Mouse (Mus musculus): ENCODE results near the gene Gm10309. TPM values are rescaled to one million over a fixed set of nuclear protein-coding genes. Genes with fewer than 3 reads are reported as not detected.

Gene Gm10309
- total RNA-seq, 2 experiments from 2014 or later, result not detected

DNA sequence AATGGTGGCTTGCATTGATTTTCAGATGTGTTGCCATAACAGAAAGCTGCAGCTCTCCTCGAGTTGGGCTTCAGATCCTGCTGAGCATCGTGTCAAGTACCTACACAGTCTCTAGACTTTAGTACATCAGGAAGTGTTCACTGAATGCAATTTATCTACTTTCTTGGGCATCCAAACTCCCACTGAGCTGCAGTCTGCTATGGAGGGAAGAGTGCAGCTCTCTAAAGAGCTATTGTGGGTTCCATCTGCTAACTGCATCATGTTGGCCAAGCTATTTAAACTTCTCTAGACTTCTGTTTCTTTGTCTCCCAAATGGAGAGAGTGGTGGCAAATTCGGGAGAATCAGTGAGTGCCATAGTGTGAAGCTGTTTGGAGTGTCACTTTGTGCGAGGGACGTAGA, 11.6 kb upstream of the Gm10309 start:
- DNase-seq (ENCODE audit: low spot score), result no peak
- intact Hi-C loops (cut with DNase I), result no loop called here

DNA sequence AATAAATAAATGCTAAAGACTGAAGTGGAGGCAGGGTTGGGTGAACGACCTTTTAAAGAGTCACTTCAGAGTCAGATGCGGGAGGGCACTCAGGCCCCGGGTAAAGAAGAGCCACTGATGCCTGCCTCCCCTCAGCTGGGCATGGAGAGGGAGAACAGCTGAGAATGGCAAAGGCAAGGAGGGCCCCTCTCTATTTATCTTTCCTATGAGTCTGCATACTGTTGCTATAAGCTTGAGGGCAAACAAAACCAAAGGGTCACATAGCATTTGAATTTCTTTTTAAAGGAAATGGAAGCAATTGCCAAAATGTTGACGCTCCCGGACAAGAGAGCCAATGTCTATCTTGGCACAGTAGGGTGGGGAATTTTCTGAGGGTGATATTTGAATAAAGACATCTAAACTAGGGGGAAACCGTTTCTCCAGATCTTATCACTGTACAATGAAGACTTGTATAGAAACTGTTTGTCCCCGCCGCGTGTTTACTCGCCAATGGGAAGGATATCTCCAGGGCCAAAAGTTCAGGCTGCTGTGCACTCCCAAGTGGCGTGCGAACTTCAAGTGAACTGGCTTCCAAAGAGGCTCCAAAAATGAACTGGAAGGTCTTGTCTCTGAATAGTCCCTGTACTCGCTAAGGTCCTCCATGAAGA, 10.1 kb upstream of the Gm10309 start:
- intact Hi-C loops (cut with DNase I), result no loop called here

DNA sequence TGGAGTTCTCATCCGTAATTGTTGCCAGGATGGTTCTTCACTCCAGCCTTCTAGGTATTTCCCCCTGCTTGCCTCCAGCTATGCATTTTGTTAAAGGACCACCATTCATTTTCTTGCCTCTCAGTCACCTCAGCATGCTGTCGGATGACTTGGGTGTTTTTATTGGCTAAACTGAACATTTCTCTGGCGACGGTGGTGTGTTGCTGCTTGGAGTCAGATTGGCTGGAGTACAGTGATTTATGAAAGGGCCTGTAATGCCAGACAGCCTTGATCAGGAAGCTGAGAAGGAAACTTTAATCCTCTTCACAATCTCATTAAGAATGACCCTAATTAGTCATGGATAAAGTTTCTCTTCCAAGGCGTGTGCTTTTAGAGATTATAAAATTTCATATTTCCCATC, 4.8 kb upstream of the Gm10309 start:
- no peak for DNase-seq (ENCODE audit: low spot score)
- intact Hi-C loops (cut with DNase I), result no loop called here

More for the DNA sequence above, 10.1 kb upstream of the Gm10309 start:
- DNase-seq (ENCODE audit: low spot score), result no peak

DNA sequence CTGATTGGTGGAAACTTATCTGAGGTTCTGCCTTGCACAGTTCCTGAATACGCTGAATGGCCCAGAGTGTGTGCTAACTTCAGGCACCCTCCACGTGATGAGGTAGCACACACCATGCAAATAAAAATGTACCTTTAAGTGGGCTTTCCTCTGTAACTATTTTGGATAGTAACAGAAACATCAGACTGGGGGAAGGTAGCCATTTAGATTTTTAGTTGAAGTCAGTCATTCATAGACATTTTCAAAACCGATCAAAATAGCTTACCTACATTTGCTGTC, 3.1 kb upstream of the Gm10309 start:
- intact Hi-C loops (cut with DNase I), result no loop called here
- DNase-seq (ENCODE audit: low spot score), result no peak

DNA sequence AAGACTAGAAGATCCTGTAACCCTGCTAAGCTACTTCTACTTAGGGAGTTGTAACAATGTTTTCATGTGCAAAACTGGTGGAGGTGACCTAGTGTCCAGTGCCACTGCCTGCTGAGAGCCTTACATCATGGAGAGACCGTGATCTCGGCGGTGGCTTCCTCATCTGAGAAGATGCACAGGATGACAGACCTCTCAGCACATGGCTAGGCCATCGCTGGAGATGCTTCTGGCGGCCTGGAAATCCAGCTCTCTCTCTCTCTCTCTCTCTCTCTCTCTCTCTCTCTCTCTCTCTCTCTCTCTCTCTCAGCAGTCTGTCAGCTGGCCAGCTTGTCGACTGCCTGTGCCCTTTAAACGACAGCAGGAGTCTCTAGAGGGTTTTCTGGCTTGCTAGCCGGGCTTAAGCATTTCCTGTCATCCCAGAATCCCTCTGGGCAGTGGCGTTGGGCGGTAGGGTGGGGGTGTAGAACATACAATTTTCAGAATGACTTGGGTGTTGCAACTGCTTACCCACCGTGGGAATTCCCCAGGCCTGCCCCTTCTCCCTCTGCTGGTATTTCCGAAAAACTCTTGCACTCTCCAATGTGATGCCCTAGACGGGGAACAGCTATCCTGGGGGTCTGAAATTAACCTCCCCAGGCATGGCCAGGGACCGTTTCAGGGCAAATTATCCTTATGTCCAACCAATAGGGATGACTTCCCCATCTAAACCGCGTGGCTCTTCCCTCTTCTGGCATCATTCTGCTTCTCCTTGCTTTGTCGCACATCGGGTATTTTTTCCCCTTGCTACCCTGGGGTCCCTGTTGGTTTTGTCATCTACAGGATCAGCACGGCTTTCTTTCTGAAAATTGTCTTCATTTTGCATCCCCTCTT, 2.5 kb upstream of the Gm10309 start:
- DNase-seq (ENCODE audit: low spot score), result peak; percentile 38
- intact Hi-C loops (cut with DNase I), result no loop called here

DNA sequence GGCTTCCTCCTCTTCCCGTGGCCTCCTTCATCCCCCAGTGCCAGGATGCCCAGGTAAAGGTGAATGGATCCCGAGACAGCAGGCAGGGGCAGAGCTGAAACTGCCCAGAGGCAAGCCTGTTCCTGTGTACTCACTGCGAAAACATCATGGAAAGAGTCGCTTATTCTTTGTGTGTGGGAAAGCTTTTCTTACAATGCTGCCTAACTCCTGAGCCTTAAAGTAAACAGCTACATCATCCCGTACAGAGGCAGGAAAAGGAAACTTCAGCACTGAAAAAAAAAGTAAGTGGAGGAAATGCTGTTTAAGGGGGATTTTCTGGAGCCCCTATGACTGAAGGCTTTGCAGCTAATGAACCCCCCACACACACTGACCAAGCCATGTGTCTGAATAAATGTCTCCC, 1.8 kb upstream of the Gm10309 start:
- intact Hi-C loops (cut with DNase I), result no loop called here
- DNase-seq (ENCODE audit: low spot score), result no peak

DNA sequence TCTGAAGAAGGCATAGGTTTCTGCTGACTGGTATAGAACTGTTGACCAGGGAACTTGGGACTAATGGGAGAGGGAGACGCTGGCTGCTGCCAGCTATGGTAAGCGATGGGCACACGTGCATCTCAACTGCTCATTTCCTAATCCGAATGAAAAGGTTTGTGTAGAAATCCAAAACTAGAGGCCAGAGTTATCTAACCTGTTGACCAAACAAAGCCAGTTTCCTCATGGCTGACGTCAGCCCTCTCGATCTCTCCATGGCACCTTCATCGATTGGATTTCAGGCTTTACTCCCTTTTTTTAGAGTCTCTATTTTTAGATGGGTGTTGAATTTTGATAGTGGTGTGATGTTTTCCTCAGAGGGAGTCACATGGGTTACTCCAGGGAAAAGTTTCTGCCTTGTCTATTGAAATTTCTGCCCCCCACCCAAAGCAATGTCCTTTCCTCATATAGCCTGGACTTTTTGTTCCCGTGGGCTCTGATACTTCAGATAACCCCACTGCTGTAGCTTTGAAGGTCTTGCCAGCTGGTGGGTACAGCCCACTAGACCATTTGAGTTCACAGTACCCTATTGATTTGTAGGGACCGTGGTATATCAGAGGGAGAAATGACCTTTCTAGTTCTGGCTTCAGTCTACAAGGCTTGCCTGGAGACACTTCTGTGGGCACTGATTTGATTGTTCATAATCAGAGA, 1.7 kb downstream of the Gm10309 start:
- no peak for DNase-seq (ENCODE audit: low spot score)
- intact Hi-C loops (cut with DNase I), result no loop called here

DNA sequence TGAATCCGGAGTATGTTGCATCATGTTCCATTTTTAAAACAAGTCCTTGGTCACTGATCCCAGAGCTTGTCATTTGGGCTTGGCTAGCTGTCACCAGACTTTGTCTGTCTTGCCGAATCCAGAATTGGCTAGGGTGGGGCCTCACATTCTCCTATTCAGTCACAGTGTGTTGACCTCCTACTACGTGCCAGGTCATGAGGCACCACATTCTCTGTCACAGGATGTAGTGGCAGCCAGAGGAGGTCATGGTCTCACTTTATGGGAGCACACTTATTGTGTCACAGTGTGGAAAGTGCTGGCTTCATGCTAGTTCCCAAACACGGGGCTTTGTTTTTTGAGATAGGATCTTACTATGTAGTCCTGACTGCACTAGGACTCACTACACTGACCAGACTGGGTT, 3.6 kb downstream of the Gm10309 start:
- intact Hi-C loops (cut with DNase I), result no loop called here
- DNase-seq (ENCODE audit: low spot score), result no peak

DNA sequence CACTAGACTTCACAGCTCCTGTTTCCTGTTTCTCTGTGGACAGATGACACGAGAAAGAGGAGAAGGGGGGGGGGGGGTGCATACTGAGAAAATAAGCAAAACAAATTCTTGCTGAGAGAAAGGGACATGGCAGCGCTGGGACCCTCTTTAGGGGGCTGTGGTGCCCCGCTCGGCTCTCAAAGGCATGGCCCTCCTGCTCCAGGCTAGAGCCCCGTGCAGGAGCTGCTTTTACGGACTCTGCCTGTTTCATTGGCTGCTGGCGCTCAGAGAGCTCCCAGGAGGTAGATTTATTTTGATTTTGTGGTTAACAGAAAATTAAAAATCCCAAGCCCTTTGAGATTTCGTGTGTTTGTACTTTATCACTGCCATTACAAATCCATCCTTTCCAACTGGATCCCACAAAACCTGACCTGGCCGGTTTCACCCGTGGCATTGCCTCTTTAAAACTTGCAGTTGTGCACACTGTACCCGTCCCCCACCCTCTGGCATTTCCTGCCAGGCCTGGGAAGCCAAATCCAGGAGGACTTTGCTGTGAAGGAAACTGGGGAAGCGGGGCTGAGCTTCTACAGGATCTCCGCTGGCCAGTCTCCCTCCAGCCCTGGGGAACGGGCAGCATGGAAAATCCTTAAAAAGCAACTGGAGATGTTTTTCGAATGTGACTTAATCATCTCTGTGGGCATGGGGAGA, 5.5 kb downstream of the Gm10309 start:
- DNase-seq (ENCODE audit: low spot score), result peak; percentile 48
- intact Hi-C loops (cut with DNase I), result loop anchor here (2.0 to 5.0 kb wide), 4 partner anchors 35 to 333 kb away; partner anchors contain the start of gene Epas1

DNA sequence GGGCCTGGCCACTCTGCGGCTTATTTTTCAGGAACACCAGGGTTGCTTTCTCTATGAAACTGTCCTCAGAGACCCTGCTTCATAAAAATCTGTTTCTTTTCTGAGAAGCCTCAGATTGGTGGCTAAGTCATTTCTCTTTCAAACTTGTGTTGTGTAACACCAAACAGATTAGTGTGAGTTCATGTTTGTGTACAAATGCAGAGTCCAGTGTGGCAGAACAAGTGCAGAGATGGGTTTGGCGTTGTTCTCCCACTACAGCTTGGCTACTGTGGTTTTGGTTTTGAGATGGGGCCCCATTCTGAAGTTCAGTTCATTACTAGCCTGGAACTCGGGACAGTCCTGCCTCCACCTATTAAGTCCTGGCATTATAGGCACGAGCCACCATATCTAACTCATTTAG, 7.7 kb downstream of the Gm10309 start:
- no peak for DNase-seq (ENCODE audit: low spot score)
- intact Hi-C loops (cut with DNase I), result loop anchor here (2.0 to 5.0 kb wide), 3 partner anchors 255 to 335 kb away; partner anchors contain the start of gene Epas1

DNA sequence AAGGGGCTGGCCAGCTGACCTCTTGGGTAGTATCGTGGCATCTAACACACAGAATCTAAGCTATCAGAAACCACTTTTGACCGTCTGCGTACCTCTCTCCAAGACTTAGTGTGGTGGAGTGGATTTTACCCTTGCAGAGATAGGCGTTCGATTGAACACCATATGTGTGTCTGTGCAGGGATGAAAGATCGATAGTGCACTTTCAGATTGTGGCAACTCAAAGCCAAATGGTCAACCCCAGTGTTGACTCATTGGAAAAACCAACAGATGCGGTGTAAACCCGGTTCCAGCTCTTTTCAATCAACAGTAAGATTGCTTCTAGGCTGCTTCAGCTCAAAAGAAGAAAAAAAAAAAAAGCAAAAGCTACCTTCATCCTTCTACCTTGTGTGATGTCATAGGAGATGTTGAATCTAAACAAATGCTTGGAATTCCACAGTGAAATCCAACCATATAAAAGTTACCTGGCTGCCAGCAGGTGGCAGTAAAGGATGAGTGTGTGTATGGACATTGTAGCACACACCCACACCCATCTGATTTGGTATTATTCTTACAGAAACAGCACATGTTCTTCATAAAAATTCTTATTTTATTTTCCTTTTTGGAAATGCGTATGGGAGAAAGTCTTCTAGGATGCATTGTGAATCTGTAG, 8.8 kb downstream of the Gm10309 start:
- intact Hi-C loops (cut with DNase I), result loop anchor here (2.0 to 5.0 kb wide), 3 partner anchors 256 to 336 kb away; partner anchors contain the start of gene Epas1
- DNase-seq (ENCODE audit: low spot score), result no peak

DNA sequence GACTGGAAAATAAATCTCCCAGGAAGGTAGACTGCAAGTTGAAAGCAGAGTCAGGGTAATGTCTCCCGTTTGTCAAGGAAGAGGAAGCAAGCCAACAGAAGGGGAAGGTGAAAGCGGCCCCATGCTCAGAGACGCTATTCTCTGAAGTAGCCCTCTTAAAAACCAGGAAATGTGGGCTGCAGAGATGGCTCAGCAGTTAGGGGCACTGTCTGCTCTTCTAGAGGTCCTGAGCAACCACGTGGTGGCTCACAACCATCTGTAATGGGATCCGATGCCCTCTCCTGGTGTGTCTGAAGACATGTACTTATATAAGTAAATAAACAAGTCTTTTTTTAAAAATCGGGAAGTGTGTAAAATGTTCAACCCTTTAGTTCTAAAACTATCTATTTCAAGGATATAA, 10.1 kb downstream of the Gm10309 start:
- intact Hi-C loops (cut with DNase I), result loop anchor here (2.0 to 5.0 kb wide), 3 partner anchors 257 to 412 kb away; partner anchors contain the start of gene Epas1
- DNase-seq (ENCODE audit: low spot score), result no peak

DNA sequence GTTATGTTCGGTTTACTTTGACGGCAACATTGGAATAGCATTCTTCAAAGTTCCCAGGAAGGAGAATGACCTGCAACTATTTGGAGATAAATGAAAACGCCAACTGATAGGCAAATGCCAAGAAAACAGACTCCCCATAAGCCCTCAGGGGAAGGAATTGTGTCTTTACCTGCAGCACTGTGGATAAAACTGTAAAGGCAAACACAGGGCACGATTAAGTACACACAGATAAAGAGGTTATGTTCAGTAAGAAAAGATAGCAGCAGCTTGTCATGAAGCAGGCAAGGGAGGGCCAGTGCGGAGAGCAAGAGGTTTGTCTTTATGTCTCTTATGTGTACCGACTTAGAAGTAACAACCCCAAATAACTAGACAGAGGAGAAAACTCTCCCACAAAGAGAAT, 10.5 kb downstream of the Gm10309 start:
- intact Hi-C loops (cut with DNase I), result loop anchor here (2.0 kb wide), 1 partner anchor 412 kb away; no protein-coding TSS in a partner anchor
- DNase-seq (ENCODE audit: low spot score), result no peak

DNA sequence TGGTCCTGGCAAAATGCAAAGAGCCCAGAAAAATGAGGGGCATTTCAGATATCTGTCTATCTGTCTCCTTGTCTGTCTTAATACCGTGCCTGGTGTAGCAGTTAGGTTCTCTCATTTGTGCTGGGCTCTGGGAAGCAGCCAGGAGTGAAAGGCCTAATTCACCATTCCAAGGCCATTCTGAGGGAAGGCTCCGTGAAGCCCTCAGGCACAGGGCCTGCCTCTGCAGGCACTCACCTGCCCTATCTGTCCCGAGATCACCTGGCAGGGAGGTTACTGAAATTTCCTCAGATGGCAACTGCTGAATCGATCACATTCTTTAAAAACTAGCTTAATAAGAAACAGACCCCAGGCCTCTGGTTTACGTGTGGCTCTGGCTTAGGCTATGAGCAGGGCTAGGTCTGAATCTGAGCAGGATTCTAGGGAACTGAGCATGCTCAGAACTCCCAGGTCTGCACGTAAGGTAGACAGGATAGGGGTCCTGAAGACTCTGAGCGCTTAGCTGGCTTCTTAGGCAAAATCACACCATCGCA, 11.1 kb downstream of the Gm10309 start:
- intact Hi-C loops (cut with DNase I), result loop anchor here (2.0 kb wide), 1 partner anchor 413 kb away; no protein-coding TSS in a partner anchor
- no peak for DNase-seq (ENCODE audit: low spot score)

DNA sequence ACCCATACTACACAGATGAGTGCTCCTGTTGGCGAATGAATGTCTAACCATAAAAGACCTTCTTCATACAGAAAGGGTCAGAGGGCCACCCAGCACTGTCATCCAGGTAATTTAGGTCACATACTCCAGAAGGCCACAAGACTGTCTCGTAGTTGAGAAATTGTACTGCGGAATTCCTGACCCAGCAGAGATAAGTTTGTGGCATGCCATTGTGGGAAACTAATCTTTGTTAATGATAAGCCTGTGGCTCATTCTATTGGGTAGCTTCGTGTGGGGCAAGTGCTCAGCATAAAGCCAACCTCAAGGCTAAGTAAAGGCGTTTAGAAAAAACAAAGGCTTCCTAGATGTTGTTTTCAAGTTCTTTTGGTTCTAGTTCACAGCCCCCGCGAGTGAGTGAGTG, 12.7 kb downstream of the Gm10309 start:
- no peak for DNase-seq (ENCODE audit: low spot score)
- intact Hi-C loops (cut with DNase I), result no loop called here

DNA sequence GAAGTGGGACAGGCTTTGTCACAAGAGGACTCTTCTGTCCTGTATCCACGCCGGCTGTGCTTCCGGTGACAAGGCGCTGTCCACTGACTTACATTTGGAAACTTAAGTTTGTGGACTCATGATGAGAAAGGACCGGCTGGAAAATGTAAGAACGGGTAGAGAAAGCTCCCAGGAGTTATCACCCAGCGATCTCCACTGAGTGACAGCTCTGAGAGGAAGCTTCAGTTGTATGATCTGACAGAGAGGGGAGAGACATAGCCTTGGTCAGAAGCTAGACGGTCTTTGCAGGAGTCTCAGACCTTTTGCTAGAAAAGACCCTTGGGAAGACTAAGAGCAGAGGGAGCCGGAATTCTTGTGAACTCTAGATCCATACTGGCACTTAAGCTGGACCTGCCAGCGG, 15.2 kb downstream of the Gm10309 start:
- DNase-seq (ENCODE audit: low spot score), result no peak
- intact Hi-C loops (cut with DNase I), result loop anchor here (10.0 kb wide), 2 partner anchors 555 to 765 kb away; no protein-coding TSS in a partner anchor

DNA sequence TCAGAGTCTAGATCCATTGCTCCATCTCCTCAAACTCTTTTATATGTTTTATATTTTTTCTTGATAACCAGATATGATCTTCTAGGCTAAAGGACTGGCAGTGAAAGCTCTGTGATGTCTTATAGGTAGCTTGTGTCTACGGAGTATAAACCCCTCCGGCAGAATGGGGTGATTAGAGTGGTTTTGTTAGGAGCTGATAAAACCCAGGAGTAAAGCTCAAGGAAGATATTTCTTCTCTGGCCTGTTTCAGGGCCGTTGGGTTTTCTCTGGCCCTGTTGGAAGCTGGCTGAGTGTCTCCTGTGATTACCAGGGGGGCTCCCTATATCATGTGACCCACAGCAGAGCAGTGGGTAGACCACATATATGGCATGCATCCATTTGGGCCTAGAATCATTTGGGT, 17.6 kb downstream of the Gm10309 start:
- intact Hi-C loops (cut with DNase I), result loop anchor here (10.0 kb wide), 2 partner anchors 557 to 767 kb away; no protein-coding TSS in a partner anchor
- no peak for DNase-seq (ENCODE audit: low spot score)

DNA sequence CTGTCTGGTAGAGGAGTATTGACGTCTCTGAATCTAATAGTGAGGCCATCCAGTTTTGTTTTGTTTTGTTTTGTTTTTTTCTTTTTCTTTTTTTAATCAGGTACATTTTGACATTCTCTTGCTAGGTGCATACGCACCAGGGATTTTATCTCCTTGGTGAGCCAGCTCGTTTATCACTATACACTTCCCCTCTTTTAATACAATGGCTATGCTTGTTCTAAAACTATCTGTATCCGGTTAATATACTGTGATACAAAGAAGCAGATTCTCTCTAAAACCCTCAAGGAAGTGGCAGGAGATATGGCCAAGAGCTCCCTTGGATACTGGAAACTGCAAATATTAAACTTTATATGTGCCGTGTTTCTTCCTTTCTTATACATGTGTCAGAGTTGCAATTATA, 18.4 kb downstream of the Gm10309 start:
- intact Hi-C loops (cut with DNase I), result loop anchor here (10.0 kb wide), 2 partner anchors 558 to 768 kb away; no protein-coding TSS in a partner anchor
- no peak for DNase-seq (ENCODE audit: low spot score)

DNA sequence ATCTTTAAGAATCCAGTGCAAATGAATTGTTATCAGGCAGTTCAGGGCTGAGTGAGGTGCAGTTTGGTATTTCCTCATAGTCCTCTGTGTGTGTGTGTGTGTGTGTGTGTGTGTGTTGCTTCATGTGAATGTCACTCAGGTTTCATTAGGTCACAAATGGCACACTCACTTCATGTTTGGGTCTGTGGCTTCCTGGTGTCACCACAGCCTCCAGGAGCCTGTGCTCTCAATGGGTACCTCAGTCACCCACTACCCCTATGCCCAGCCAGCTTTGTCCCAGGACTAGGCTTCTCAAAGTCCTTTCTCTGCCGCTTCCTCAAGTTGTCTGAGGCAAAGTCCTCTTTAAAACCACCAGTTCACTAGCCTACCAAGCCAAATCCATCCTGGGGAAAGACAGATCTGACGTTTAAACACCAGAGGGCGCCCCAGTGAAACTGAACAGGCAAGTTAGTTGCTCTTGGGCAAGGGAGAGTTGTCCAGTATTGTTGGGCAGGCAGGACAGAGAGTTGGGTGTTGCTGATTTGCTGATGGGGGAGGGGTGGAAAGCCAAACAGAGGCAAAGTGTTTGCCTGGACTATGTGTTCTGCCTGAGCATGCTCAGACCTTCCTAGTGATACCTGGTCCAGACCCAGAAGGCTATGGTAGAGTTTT, 20.8 kb downstream of the Gm10309 start:
- intact Hi-C loops (cut with DNase I), result loop anchor here (1.0 to 10.0 kb wide), 3 partner anchors 422 to 771 kb away; no protein-coding TSS in a partner anchor
- peak; percentile 49 for DNase-seq (ENCODE audit: low spot score)
